Mouse (Mus musculus) monocyte, adult 2 months (primary cell): ENCODE results near the gene Chit1.

Experiments used
- DNase-seq, 2 experiments: peaks; one replicate each; pipeline ENCODE4 v3.0.0; 2022; ENCODE audit warnings: low spot score in 2 of 2, low read depth in 1 of 2

The Chit1 gene

DNA sequence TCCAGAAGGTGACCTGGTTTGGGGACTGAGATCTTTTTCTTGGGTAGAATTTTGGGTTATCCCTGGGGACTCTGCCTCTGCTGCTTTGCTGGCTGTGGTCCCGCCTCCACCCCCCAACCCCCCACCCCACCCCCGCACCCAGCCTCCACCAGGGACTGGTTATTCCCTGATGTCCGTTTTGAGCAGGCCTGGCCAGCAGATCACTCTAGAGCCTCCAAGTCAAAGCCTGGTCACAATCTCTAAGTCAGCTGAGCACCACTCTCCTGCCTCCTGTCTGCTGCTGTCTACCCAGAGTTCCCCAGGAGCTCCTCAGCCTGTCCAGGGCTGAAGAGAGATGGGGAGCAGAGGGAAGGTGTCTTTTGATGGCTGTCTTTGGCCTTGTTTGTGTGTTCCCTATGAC, 25.3 kb downstream of the Chit1 start:
- DNase-seq = no peak

DNA sequence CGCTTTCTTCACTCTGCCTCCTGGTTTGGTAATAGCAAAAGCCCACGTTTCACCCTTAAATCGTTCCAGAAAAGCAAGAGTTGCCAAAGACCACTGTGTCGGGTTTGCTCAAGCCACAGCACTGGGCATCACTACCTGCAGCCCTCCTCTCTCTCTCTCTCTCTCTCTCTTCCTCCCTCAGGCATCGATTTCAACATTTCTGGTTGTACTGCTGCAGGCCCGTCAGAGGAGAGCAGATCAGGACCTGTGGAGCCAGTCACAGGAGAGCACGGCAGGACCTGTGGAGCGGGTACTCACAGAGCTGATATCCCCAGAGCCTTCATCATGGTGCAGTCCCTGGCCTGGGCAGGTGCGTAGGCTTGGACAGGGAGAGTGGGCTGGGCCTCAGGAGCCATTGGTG, 27.4 kb downstream of the Chit1 start:
- DNase-seq = no peak

- no peak for DNase-seq
Measured at GRCm38 (mm10) chr1:134142363-134142794, 31.3 kb downstream of the Chit1 start.

- no peak for DNase-seq
Measured at GRCm38 (mm10) chr1:134146066-134146465, 35.0 kb downstream of the Chit1 start.

GRCm38 (mm10) chr1:134150076-134150475, 39.0 kb downstream of the Chit1 start:
- DNase-seq = no peak

DNA sequence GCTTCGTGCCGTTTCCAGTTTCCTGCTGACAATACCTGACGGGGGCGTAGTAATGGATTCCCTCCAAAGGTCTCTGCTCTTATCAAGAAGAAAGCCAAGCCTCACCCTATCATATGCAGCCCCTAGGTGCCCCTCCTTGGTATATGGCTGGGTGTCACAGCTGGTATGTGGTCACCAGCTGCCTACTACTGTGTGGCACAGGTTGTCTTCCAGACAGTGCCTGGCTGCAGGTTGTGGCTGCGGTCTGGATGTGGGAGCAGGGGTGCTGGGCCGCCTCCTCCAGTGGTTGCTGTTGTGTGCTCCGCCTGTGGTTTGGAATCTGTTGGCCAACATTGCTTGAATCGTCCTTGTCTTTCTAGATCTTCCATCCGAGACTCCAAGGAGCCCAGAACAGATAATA, 39.7 kb downstream of the Chit1 start:
- no peak for DNase-seq

- peak; percentile 21 to 50 for DNase-seq
Measured at GRCm38 (mm10) chr1:134151655-134152412, 40.8 kb downstream of the Chit1 start.

DNA sequence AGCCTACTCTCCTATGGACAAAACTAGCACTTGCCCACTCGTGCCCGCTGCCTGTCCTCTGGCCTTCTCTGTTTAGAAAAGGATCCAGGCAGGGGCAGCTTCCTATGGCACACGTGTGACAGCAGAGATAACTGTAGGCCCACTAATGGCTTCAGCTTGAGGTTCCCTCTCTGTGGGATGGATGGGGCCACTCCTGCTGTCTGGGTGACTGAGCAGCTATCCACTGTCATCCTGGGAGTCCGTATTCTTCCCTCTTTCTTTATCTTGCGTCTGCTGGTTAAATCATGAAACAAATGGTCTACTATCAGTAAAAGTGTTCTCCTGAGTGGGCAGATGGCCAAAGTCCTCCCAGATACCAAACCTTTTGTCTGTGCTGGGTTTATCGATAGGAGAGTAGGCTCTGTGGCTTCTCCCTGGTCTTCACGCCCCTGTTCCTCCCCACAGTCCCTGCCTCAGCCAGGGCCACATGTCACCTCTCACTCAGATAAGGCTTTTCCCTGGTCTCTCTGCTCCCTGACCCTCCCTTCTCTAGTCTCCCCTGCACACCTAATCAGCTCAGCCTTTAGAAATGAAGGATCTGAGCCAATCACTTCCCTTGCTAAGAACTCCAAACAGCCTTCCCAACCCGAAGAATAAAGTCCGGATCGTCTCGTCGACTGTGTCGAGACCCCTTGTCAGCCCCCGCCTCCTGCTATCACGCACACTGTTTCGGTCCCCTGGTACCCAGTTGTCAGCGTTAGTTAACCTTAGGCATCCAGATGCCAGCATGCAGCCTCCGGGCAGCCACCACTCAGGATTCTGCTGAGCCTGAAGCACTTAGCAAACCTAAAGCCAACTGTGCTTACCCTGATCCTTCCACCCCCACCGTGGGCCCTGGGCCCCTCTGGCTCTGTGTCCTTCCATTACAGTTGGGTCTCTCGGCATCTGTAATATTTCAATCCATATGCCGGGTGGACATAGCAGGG, 41.9 kb downstream of the Chit1 start:
- no peak for DNase-seq

- no peak for DNase-seq
Measured at GRCm38 (mm10) chr1:134154121-134154520, 43.1 kb downstream of the Chit1 start.

GRCm38 (mm10) chr1:134154655-134155054, 43.6 kb downstream of the Chit1 start:
- no peak for DNase-seq

GRCm38 (mm10) chr1:134160404-134160803, 49.4 kb downstream of the Chit1 start:
- no peak for DNase-seq

DNA sequence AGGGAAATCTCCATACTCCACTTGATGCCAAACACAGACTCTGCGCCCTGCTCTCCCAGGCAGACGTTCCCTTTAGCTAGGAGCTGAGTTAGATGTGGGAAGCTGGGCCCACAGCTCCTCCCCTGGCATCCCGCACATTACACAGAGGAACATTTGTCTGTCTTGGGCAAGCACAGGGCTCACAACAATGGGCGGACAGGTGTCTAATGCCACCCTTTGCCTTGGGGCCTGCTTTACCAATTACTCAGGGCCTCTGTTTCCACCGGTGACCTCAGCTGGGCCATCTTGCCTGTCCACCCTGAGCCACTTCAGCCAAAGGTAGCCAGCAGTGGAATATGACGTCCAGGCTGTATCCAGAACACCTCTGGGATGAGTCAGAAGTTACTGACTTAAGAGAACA, 50.4 kb downstream of the Chit1 start:
- no peak for DNase-seq

- no peak for DNase-seq
Measured at GRCm38 (mm10) chr1:134162510-134163225, 51.6 kb downstream of the Chit1 start.

GRCm38 (mm10) chr1:134163476-134163875, 52.4 kb downstream of the Chit1 start:
- DNase-seq = no peak

DNA sequence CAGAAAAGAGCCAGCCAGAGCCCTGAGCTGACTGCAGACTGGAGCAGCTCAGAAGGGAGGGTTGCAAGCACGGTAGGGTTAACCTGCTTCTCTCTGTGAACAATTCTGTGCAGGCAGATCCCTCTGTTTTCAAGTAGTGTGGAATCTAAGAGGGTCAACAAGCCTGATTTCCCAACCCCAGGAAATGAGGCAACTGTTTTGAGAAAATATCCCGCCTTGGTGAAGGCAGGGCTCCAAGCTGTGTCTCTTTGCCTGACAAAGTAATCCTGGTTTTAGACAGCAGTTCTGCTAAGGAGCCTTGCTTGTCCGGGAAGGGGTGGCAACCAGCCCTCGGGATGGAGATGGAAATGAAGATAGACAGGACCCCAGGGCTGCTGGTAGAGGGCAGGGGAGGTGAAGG, 53.4 kb downstream of the Chit1 start:
- no peak for DNase-seq

GRCm38 (mm10) chr1:134166547-134166946, 55.5 kb downstream of the Chit1 start:
- DNase-seq = no peak

DNA sequence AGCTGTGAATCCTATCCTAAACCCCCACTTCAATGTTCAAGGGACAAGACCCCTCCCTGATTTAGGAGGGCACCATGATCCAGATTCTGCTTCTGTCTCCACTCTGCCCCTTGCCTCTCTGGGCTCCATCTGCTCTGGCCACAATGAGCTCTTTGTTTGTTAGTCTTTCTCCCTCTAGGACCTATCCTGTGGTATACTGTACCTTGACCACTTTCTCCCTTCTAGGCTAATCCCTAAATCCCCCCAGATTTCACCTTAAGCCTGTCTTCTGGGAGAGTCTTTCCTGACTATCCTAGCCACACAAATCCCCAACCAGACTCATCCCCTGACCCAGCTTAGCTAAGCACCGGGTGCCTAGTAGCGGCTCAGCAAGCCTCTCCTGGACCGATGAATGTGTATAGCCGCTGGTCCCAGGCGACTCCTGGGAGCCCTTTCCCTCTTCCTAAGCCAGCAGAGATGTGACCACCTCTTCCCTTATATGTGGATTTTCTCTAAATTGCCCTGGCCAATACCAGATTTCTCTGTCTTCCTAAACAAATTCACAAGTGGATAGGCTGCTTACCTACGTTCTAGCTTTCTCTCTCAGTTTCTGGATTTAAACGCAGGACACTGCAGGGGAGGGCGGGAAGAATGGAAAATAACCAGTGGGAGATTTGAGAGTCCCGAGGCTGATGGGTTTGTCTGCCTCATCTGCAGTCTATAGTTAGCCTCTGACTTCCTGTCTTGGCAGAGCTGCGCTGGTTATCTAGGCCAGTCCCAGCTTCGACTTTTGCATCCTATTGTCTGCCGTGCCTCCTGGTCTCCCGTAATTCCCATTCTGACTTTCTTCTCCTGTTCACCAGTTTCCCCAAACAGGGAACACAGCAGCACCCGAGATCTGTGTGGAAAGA, 56.6 kb downstream of the Chit1 start:
- no peak for DNase-seq

DNA sequence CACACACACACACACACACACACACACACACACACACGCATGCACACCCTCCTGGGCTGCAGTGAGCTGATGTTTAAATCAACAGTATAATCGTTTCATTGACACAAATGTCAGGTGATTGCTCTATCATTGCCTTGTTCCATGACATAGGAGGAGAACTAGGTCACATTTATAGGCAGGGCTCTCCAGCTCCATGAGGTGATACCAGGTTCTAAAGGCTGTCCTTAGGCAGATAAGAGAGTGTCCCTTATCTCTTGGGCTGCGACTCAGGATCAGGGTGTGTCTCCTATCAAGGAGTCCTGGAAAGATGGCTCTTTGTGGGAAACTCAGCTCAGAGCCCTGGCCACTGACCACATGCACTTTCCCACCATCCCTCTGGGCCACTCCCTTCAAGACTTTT, 57.5 kb downstream of the Chit1 start:
- DNase-seq = no peak

GRCm38 (mm10) chr1:134168985-134169697, 58.1 kb downstream of the Chit1 start:
- DNase-seq = no peak

DNA sequence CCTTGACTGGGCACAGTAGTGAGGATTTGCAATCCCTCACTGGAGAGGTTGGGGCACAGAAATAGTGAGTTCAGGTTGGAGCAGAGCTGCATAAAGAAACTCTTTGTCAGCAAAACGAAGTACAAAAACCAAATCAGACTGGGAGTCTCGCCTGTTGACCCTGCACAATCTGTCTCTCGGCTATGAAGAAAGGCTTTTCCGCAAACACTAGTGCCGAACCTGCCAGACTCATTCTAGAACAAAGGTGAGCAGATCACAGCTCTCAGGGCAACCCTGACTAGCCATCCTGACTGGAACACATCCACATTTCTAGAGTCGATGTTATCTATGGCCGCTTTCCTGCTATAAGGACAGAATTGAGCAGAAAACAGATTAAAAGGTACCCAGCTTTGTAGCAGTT, 62.0 kb downstream of the Chit1 start:
- DNase-seq = no peak
